Mouse (Mus musculus) kidney, postnatal 25 days (tissue): ENCODE measurements around the gene Nmnat2.

Experiments
- DNase-seq, 2 experiments: peaks; one replicate each; pipeline ENCODE4 v3.0.0; 2021; ENCODE audit warnings: mixed read lengths in 2 of 2

Nmnat2 gene

GRCm38 (mm10) chr1:152990067-152990466 lies 35.3 kb downstream of the Nmnat2 start:
- no peak for DNase-seq

GRCm38 (mm10) chr1:152992271-152993134 lies 37.7 kb downstream of the Nmnat2 start:
- DNase-seq = no peak

GRCm38 (mm10) chr1:152993803-152994202 lies 39.0 kb downstream of the Nmnat2 start:
- DNase-seq = no peak

- DNase-seq = no peak
Measured at GRCm38 (mm10) chr1:152999983-153000382, 45.2 kb downstream of the Nmnat2 start.

DNA sequence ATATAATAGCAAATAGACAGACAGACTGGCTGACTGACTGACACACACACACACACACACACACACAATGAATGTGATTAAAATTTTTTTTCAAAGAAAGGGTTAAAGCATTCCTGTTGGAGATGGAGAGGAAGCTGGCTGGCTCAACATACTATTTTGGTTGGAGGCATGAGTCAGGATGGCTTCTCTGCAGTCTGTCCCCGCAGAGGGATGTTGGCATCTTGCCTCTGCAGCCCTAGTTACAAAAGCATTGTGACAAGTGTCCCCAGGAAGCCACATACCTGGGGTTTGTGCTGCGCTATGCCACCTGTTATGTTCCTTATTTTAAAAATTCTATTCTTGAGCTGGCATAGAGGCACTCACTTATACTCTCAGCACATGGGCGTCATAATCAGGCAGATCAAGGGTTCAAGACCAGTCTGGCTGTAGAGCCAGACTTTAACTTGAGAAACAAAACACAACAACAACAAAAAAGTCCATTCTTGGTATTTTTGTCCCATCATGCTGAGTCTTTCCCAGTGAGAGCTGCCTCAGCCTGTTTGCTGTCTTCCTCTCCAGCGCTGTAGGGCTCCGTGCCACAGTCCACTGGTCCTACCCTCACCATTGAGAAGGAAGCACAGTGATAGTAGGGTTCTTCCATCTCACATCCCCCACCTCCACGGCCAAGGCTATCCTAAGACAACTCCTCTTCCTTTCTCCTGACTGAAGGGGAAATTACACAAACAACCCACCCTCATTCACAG lies 45.9 kb downstream of the Nmnat2 start:
- DNase-seq = no peak

DNA sequence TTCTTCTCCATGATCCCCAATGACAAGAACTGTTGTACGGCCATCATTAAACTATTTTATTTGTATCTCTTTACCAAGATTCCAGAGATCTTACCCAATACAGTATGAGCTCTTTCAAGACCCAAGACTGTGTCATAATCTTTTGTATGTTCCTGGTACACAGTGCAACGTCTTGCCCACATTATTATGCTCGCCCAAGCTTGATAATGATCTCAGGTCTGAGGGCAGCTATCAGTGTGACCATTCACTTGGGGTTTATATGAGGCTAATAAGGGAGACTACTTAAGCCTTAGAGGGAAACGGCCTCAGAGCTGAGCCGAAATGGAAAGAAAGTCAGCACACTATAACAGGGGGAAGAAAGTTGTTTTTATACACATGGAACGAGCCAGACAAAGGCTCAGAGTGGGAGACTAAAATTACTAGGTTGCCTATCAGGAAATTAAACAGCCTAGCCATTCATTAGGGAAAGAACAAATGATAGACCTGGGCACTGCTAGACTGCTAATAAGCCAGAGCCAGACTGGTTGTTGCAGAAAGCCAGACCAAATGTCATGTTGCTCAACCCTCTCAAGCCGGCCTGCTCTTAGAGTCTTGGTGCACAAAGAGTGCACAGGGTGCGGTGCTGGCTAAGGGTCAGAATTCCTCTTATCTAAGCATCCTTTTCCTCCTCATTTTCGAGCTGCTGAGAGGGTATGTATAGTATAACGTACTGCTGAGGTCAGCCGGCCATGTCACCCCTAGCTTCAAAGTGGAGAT lies 47.7 kb downstream of the Nmnat2 start:
- DNase-seq = no peak

- DNase-seq = no peak
Measured at GRCm38 (mm10) chr1:153004472-153004871, 49.7 kb downstream of the Nmnat2 start.

DNA sequence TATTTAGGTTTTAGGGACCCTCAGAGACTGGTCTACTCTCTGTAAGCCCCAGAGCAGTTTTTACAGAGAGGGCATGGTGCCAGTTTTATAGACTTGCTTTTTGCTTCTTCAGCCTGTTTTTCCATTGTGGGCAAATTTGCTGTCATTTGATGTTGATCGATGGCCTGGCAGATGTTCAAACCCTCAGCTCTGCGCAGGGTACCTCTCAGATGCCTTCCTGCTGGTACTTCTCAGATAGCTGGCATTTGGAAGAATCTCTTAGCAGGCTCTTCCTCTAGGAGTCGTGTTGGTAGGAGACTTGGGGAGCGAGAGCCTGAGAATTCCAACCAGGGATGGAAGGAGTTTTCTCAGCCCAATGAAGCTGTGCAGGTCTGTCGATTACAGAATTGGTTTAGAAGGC lies 51.3 kb downstream of the Nmnat2 start:
- no peak for DNase-seq

DNA sequence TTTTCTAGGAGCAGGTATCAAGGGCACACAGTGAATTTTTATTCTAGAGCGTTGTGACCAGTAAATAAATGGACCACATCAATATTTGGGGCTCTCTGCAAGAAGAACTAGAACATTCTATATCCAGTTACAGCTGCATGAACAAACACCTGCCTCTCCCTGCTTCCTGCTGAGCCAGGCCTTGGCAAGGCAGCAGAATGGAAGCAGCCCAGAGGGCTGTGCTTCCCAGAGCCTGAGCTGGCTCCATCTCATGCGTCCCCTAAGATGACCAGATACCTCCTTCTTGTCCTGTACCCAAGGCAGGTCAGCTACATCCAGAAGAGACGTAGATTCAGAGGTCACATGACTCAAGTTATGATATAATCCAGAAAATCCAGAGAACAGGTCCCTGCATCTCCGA lies 52.0 kb downstream of the Nmnat2 start:
- DNase-seq = no peak

DNA sequence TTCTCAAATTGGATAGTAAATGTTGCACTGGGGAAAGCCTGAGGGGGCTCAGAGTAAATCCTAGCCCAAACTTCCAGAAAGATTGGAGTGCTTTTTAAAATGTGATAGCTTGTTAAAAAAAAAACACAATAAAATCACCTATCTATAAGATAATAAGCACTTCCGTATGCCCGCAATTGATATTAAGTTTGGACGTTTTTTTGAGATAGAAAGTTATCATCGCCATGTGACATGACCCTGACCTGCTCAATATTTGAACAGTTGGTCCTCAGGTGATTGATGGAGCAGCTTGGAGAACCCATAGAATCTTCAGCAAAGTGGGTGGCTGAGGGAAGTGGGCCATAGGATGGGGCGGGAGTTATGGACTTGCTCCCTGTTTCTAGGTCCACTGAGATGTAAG lies 52.5 kb downstream of the Nmnat2 start:
- DNase-seq = no peak

GRCm38 (mm10) chr1:153007824-153008223 lies 53.0 kb downstream of the Nmnat2 start:
- no peak for DNase-seq

DNA sequence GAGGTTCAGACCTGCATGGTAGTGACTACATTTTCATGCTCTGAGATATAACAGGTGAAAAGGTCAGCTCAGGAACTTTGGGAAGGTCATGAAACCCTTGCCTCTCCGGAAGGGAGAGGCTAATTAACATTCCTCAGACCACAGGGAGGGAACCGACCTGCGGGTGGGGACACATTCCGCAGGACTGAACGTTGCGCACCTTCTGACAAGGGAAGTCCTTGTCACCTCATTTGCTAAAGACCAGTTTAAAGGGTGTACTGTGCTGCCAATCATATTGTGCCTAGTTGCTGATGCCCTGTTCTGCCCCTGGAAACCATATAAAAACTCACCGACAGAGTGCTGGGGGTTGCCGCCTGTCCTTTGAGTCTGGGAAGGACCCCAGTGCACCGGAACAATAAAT lies 54.5 kb downstream of the Nmnat2 start:
- no peak for DNase-seq

- no peak for DNase-seq
Measured at GRCm38 (mm10) chr1:153010353-153011351, 55.9 kb downstream of the Nmnat2 start.

GRCm38 (mm10) chr1:153011544-153011943 lies 56.8 kb downstream of the Nmnat2 start:
- DNase-seq = no peak

DNA sequence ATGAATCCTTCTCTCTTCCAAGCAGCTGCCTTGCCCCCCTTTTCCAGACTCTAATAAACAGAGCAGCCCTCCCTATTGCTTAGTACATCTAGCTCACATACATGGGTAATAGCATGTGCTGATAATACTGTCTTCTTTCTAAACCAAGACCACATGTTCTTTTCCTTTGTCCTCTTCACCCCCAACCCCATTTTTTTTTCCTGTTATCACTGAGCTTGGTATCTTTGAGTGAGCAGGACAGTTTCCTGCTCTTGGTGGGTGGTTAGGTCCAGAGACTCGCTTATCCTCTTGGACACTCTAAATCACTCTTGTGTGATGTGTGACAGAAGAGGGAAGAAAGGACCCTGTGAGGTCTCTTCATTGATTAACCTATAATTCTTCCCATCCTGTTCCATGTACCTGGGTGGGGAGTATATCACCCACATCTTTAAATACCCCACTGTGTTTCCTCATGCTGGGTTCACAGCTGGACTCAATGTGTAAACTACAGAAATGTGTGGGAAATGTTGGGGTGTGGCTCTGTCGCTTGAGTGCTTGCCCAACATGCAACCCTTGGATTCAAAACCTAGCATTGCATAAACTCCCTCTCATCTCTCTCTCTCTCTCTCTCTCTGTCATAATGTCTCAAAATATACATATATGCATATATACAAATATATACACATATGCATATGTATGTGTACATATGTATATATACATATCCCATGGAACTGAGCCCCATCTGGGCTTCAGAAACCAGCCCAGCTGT lies 58.9 kb downstream of the Nmnat2 start:
- DNase-seq = no peak

GRCm38 (mm10) chr1:153014431-153015186 lies 59.8 kb downstream of the Nmnat2 start:
- peak; percentile 54 to 68 for DNase-seq

- no peak for DNase-seq
Measured at GRCm38 (mm10) chr1:153016465-153017163, 61.8 kb downstream of the Nmnat2 start.

DNA sequence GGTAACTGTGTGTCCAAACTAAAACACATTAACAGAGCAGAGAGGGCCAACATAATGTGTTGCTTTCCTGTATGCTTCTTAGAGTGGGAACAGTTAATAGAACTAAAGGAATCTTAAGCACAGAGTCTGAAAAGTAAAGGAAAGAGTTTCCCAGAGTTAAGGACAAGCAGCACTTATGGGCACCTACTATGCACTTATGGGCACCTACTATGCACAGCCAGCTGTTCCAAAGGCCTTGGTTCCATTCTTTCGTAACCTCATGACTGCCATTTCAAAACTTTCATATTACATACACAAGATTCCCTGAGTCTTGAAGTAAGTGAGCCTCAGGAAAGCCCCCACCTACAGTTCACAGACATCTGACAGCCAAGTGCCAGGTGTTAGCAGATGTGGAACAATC lies 64.3 kb downstream of the Nmnat2 start:
- no peak for DNase-seq

- DNase-seq = no peak
Measured at GRCm38 (mm10) chr1:153019623-153020022, 64.8 kb downstream of the Nmnat2 start.
